ENCODE assay signal across 13 mouse cellular contexts in the genomic region with DNA sequence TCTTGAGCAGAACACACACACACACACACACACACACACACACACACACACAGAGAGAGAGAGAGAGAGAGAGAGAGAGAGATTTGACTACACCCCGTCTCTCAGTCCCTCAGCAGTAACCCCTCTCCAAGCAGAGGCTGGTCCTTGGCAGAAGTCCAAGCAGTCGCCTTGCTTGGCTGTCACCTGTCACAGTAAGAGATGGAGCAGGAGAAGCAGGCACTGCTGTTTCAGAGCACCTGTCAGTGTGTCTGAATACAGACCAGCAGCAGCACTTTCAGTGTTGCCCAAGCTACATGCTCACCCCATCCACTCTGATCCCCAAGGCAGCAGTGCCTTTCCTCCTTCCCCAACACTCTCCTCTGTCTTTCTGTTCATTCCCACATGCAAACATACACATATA. TPM values are rescaled to one million over a fixed set of nuclear protein-coding genes. Genes with fewer than 3 reads are reported as not detected.
DNase-seq lines count a peak whose midpoint lies in the region; ATAC-seq and TF ChIP-seq lines count a peak whose summit lies in the region.
"Had no signal": no experiment of that assay in that cellular context is flagged by ENCODE, and none has a peak within 500 bp of the region (broad histone marks: within the 10 kb centered on the region; RNA-seq: fewer than 3 reads in every experiment).

No protein-coding gene starts in this region.

- no peaks in the 10 kb centered on the region for H3K9me3 ChIP-seq in stomach, embryonic 15.5 days
- H3K9me3 ChIP-seq: embryonic facial prominence, embryonic 13.5 days; lung, embryonic 15.5 days had no signal

- no peak for TF ChIP-seq CTCF in gastrocnemius, adult 2 months (IDR thresholded peaks at IDR 0.05)

- peak; percentile 13 for DNase-seq in gastrocnemius, postnatal 14 days
- no peak for DNase-seq in gastrocnemius, adult 2 months
- DNase-seq in kidney, postnatal 10 days = peak; percentile 45
- no peak for DNase-seq in kidney, postnatal 14 days
- peak; percentile 19 for DNase-seq in right cerebral cortex, postnatal 14 days
- no peak for DNase-seq in right cerebral cortex, postnatal 25 days
- DNase-seq in spleen, postnatal 14 days (ENCODE audit: low spot score in 2 of 2) = no peak
- DNase-seq: cerebellum, adult 8-10 months had no signal

- H3K9ac ChIP-seq in stomach, embryonic 15.5 days = no peak overlapping the region
- H3K9ac ChIP-seq: embryonic facial prominence, embryonic 13.5 days; lung, embryonic 15.5 days had no signal

- WGBS in stomach, embryonic 15.5 days = 6% methylated on average over 2 of the region's 2 CpGs

- intact Hi-C loops in gastrocnemius, postnatal 14 days (cut with DNase I; ENCODE audit: low total_unique reads) = no loop called here
- intact Hi-C loops in gastrocnemius, adult 2 months (cut with DNase I) = no loop called here

- H3K36me3 ChIP-seq in stomach, embryonic 15.5 days = no peaks in the 10 kb centered on the region
- H3K36me3 ChIP-seq: embryonic facial prominence, embryonic 13.5 days; lung, embryonic 15.5 days had no signal

- no peaks in the 10 kb centered on the region for H3K27me3 ChIP-seq in stomach, embryonic 15.5 days (replicated peaks)
- H3K27me3 ChIP-seq: CH12.LX; embryonic facial prominence, embryonic 13.5 days; lung, embryonic 15.5 days had no signal

- no peak overlapping the region for H3K4me2 ChIP-seq in stomach, embryonic 15.5 days
- H3K4me2 ChIP-seq: embryonic facial prominence, embryonic 13.5 days; lung, embryonic 15.5 days had no signal

- no peak overlapping the region for H3K4me3 ChIP-seq in gastrocnemius, adult 2 months
- no peak overlapping the region for H3K4me3 ChIP-seq in stomach, embryonic 15.5 days (replicated peaks)
- H3K4me3 ChIP-seq: embryonic facial prominence, embryonic 13.5 days; lung, embryonic 15.5 days; myocyte had no signal

- ATAC-seq in stomach, embryonic 15.5 days (ENCODE audit: insufficient read depth, low FRiP score, low read depth) = peak; percentile 50; the same call in 1 of the 2 replicates

- no peak overlapping the region for H3K27ac ChIP-seq in gastrocnemius, adult 2 months
- no peak overlapping the region; the same call in 1 of the 2 replicates for H3K27ac ChIP-seq in stomach, embryonic 15.5 days
- H3K27ac ChIP-seq: embryonic facial prominence, embryonic 13.5 days; lung, embryonic 15.5 days had no signal

- H3K4me1 ChIP-seq in stomach, embryonic 15.5 days = peaks cover 8% of the 10 kb centered on the region; the same call in 1 of the 2 replicates

RNA-seq across cellular contexts. Expression of a gene that starts 9.8 kb away (rescaled TPM):
- total RNA-seq in gastrocnemius, postnatal 14 days (2021) = not detected
- total RNA-seq in gastrocnemius, adult 2 months (2021) = not detected
- 2.5 and 3.6 TPM in 2 replicates for polyA plus RNA-seq in stomach, embryonic 15.5 days (2015; fragmentation: Nextera tagmentation; extraction: Ambion mirVana)
- total RNA-seq: CH12.LX had no signal
- polyA plus RNA-seq: embryonic facial prominence, embryonic 13.5 days; lung, embryonic 15.5 days; myocyte had no signal

RNA-seq across cellular contexts. Expression of a gene that starts 29.6 kb away (rescaled TPM):
- 100 to 1,000 TPM; 181 to 227 TPM for total RNA-seq in gastrocnemius, postnatal 14 days (2021)
- total RNA-seq in gastrocnemius, adult 2 months (2021) = 100 to 1,000 TPM; 181 to 256 TPM
- polyA plus RNA-seq in stomach, embryonic 15.5 days (2015; fragmentation: Nextera tagmentation; extraction: Ambion mirVana) = 126 and 137 TPM in 2 replicates

Comparison
In these comparisons a context has a peak if more than half of its experiments do, and no peak if none do; other contexts are left out.
1. DNase-seq: peak in gastrocnemius, postnatal 14 days (single experiment), kidney, postnatal 10 days (single experiment) and right cerebral cortex, postnatal 14 days (single experiment); none in gastrocnemius, adult 2 months (single experiment), kidney, postnatal 14 days (single experiment), right cerebral cortex, postnatal 25 days (single experiment) and spleen, postnatal 14 days (0 of 2).